Mouse (Mus musculus): Measurements from ENCODE around the gene Lrrc8c. TPM values are rescaled to one million over a fixed set of nuclear protein-coding genes. Genes with fewer than 3 reads are reported as not detected.

Lrrc8c gene
- total RNA-seq, 2 experiments from 2014 or later = 27.1 to 28.4 TPM

GRCm38 (mm10) chr5:105547115-105547514, 27.9 kb downstream of the Lrrc8c start:
- DNase-seq = no peak

- no peak for DNase-seq
Observed at GRCm38 (mm10) chr5:105551808-105552207, 32.6 kb downstream of the Lrrc8c start.

GRCm38 (mm10) chr5:105556291-105556690, 37.1 kb downstream of the Lrrc8c start:
- DNase-seq = no peak

- DNase-seq = no peak
Observed at GRCm38 (mm10) chr5:105557346-105557745, 38.2 kb downstream of the Lrrc8c start.

- peak; percentile 48 for DNase-seq
Observed at GRCm38 (mm10) chr5:105557777-105558240, 38.6 kb downstream of the Lrrc8c start.

GRCm38 (mm10) chr5:105558517-105558916, 39.3 kb downstream of the Lrrc8c start:
- no peak for DNase-seq

GRCm38 (mm10) chr5:105561926-105562325, 42.7 kb downstream of the Lrrc8c start:
- DNase-seq = peak; percentile 39

- no peak for DNase-seq
Observed at GRCm38 (mm10) chr5:105564761-105565160, 45.6 kb downstream of the Lrrc8c start.

- no peak for DNase-seq
Observed at GRCm38 (mm10) chr5:105565824-105566223, 46.6 kb downstream of the Lrrc8c start.

- no peak for DNase-seq
Observed at GRCm38 (mm10) chr5:105566852-105567412, 47.7 kb downstream of the Lrrc8c start.

- DNase-seq = no peak
Observed at GRCm38 (mm10) chr5:105568043-105568747, 49.0 kb downstream of the Lrrc8c start.

- DNase-seq = no peak
Observed at GRCm38 (mm10) chr5:105569168-105569567, 50.0 kb downstream of the Lrrc8c start.

GRCm38 (mm10) chr5:105572160-105572692, 53.0 kb downstream of the Lrrc8c start:
- no peak for DNase-seq

GRCm38 (mm10) chr5:105572876-105573275, 53.7 kb downstream of the Lrrc8c start:
- DNase-seq = no peak

- no peak for DNase-seq
Observed at GRCm38 (mm10) chr5:105574835-105575234, 55.6 kb downstream of the Lrrc8c start.

- no peak for DNase-seq
Observed at GRCm38 (mm10) chr5:105575839-105576238, 56.7 kb downstream of the Lrrc8c start.

GRCm38 (mm10) chr5:105580909-105581308, 61.7 kb downstream of the Lrrc8c start:
- DNase-seq = no peak

- no peak for DNase-seq
Observed at GRCm38 (mm10) chr5:105585929-105586328, 66.7 kb downstream of the Lrrc8c start.

GRCm38 (mm10) chr5:105586655-105587054, 67.5 kb downstream of the Lrrc8c start:
- DNase-seq = peak; percentile 22

- no peak for DNase-seq
Observed at GRCm38 (mm10) chr5:105587471-105587870, 68.3 kb downstream of the Lrrc8c start.

GRCm38 (mm10) chr5:105588683-105589082, 69.5 kb downstream of the Lrrc8c start:
- DNase-seq = no peak

GRCm38 (mm10) chr5:105589119-105589518, 69.9 kb downstream of the Lrrc8c start:
- no peak for DNase-seq

GRCm38 (mm10) chr5:105592396-105592795, 73.2 kb downstream of the Lrrc8c start:
- DNase-seq = no peak

- DNase-seq = no peak
Observed at GRCm38 (mm10) chr5:105593630-105594029, 74.4 kb downstream of the Lrrc8c start.

Data from adrenal gland, postnatal 10 days (tissue).